Mouse (Mus musculus) intestine, postnatal 0 days (tissue): ENCODE measurements at regions not wholly inside any gene's neighbourhood (a gene's known extent, or its start where the extent isn't known, plus 50 kb on each side); places are given as distances from the start of the nearest gene placed in this dataset.

Experiments used
- ATAC-seq: fragments of 200-750 bp; cut with Nextera tagmentation; 2 replicates; pipeline ENCODE4 v1.8.0; 2017; ENCODE audit warnings: mild to moderate bottlenecking, moderate TSS enrichment, moderate library complexity
- H3K27ac ChIP-seq: fragments of 300-500 bp; sonication (generic); 2 replicates; pipeline ENCODE4 v1.5.1; 2014; ENCODE audit warnings: mild to moderate bottlenecking, low read depth, low read length, moderate library complexity
- H3K27me3 ChIP-seq: fragments of 300-500 bp; sonication (generic); replicated peaks from 2 replicates; pipeline ENCODE4 v1.6.1; 2014; ENCODE audit warnings: low read length, mixed read lengths; ENCODE audit not compliant: control insufficient read depth, insufficient read depth
- H3K36me3 ChIP-seq: fragments of 300-500 bp; sonication (generic); 2 replicates; pipeline ENCODE4 v1.6.1; 2014; ENCODE audit warnings: mild to moderate bottlenecking, moderate library complexity; ENCODE audit not compliant: control insufficient read depth, insufficient read depth
- H3K4me1 ChIP-seq: fragments of 300-500 bp; sonication (generic); replicated peaks from 2 replicates; pipeline ENCODE4 v1.6.1; 2014; ENCODE audit warnings: antibody characterized with exemption, low read length, mixed read lengths; ENCODE audit not compliant: control insufficient read depth, insufficient read depth
- H3K4me2 ChIP-seq: fragments of 300-500 bp; sonication (generic); replicated peaks from 2 replicates; pipeline ENCODE4 v1.6.1; 2014; ENCODE audit warnings: low read depth, mild to moderate bottlenecking, moderate library complexity
- H3K4me3 ChIP-seq: fragments of 300-500 bp; sonication (generic); 2 replicates; pipeline ENCODE4 v1.5.1; 2014; ENCODE audit warnings: low read depth, low read length
- H3K9ac ChIP-seq: fragments of 300-500 bp; sonication (generic); 2 replicates; pipeline ENCODE4 v1.6.1; 2014; ENCODE audit warnings: mild to moderate bottlenecking, low read depth, low read length
- H3K9me3 ChIP-seq: fragments of 300-500 bp; sonication (generic); 2 replicates; pipeline ENCODE4 v1.6.1; 2016; ENCODE audit warnings: mixed run types; ENCODE audit not compliant: control insufficient read depth
- CTCF ChIP-seq: sonication (generic); IDR thresholded peaks from 2 replicates; pipeline ENCODE4 v1.5.1; 2016; ENCODE audit warnings: low read depth, mild to moderate bottlenecking, control low read depth, antibody characterized with exemption, moderate library complexity
- WGBS: fragments of 180-500 bp; shearing (Covaris S2); extraction: QIAGEN DNeasy Blood & Tissue Kit; methylation state at CpG from one replicate; pipeline ENCODE4 v1.1.7; 2014; 5-methylcytosine and 5-hydroxymethylcytosine counted together

GRCm38 (mm10) chr5:126108837-126109236 is 577.3 kb downstream of the Tmem132b start:
- no peak for TF ChIP-seq CTCF
- H3K9me3 ChIP-seq: no peaks in the 10 kb centered on the region
- H3K4me3 ChIP-seq: no peak overlapping the region
- WGBS: 62% methylated on average over 3 of the region's 3 CpGs
- ATAC-seq: no peak
- no peak overlapping the region for H3K9ac ChIP-seq
- no peak overlapping the region for H3K27ac ChIP-seq
- no peaks in the 10 kb centered on the region for H3K36me3 ChIP-seq
- H3K4me2 ChIP-seq: no peak overlapping the region
- no peaks in the 10 kb centered on the region for H3K4me1 ChIP-seq
- no peaks in the 10 kb centered on the region for H3K27me3 ChIP-seq

GRCm38 (mm10) chr5:126117291-126117690 is 585.7 kb downstream of the Tmem132b start:
- no peak for TF ChIP-seq CTCF
- Histone ChIP-seq H3K9ac (no peak overlapping the region), H3K36me3 (no peaks in the 10 kb centered on the region), H3K4me3 (no peak overlapping the region), H3K4me1 (no peaks in the 10 kb centered on the region), H3K9me3 (no peaks in the 10 kb centered on the region), H3K27me3 (no peaks in the 10 kb centered on the region), H3K27ac (no peak overlapping the region), H3K4me2 (no peak overlapping the region)
- 85% methylated on average over 2 of the region's 2 CpGs for WGBS
- no peak for ATAC-seq

GRCm38 (mm10) chr5:126117906-126118521 is 586.4 kb downstream of the Tmem132b start:
- no peak for TF ChIP-seq CTCF
- H3K27ac ChIP-seq: no peak overlapping the region
- WGBS: 28% methylated on average over 5 of the region's 5 CpGs
- H3K36me3 ChIP-seq: no peaks in the 10 kb centered on the region
- H3K4me2 ChIP-seq: no peak overlapping the region
- no peaks in the 10 kb centered on the region for H3K27me3 ChIP-seq
- H3K9ac ChIP-seq: no peak overlapping the region
- no peak for ATAC-seq
- H3K4me1 ChIP-seq: no peaks in the 10 kb centered on the region
- H3K4me3 ChIP-seq: no peak overlapping the region
- H3K9me3 ChIP-seq: no peaks in the 10 kb centered on the region

DNA sequence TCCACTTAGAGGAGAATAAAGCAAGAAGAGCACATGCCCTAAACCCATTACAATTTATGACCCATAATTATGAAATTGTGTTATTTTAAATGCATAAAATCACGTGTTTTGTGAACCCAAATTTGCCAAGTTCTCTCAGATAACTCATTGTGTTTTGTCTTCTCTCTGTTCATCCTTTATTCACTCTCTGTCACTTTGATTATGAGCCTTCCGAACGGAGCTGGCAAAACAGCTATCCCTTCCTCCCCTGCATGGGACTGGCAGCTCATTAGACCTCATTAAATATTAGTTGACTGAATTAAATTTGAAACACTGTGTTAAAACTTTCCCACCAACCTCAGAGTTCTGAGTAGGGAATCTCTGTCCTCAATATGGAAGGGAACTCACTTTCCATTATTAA is 587.2 kb downstream of the Tmem132b start:
- Histone ChIP-seq H3K4me1 (no peaks in the 10 kb centered on the region), H3K4me3 (no peak overlapping the region), H3K27me3 (no peaks in the 10 kb centered on the region), H3K4me2 (no peak overlapping the region), H3K36me3 (no peaks in the 10 kb centered on the region), H3K9ac (no peak overlapping the region), H3K27ac (no peak overlapping the region), H3K9me3 (no peaks in the 10 kb centered on the region)
- WGBS: 69% methylated on average over 3 of the region's 3 CpGs
- no peak for TF ChIP-seq CTCF
- no peak for ATAC-seq

GRCm38 (mm10) chr5:126123216-126123615 is 591.6 kb downstream of the Tmem132b start:
- no peak for TF ChIP-seq CTCF
- ATAC-seq: no peak
- 82% methylated on average over 9 of the region's 9 CpGs for WGBS

GRCm38 (mm10) chr5:126127486-126127885 is 595.9 kb downstream of the Tmem132b start:
- no peaks in the 10 kb centered on the region for H3K4me1 ChIP-seq
- no peaks in the 10 kb centered on the region for H3K9me3 ChIP-seq
- no peak overlapping the region for H3K4me3 ChIP-seq
- no peaks in the 10 kb centered on the region for H3K36me3 ChIP-seq
- no peak for ATAC-seq
- no peak for TF ChIP-seq CTCF
- H3K27me3 ChIP-seq: no peaks in the 10 kb centered on the region
- H3K4me2 ChIP-seq: no peak overlapping the region
- no peak overlapping the region for H3K9ac ChIP-seq
- no peak overlapping the region for H3K27ac ChIP-seq
- 77% methylated on average over 6 of the region's 6 CpGs for WGBS

More at GRCm38 (mm10) chr5:126123216-126123615, 591.6 kb downstream of the Tmem132b start:
- Histone ChIP-seq H3K36me3 (no peaks in the 10 kb centered on the region), H3K4me1 (no peaks in the 10 kb centered on the region), H3K4me2 (no peak overlapping the region), H3K9ac (no peak overlapping the region), H3K4me3 (no peak overlapping the region), H3K27me3 (no peaks in the 10 kb centered on the region), H3K27ac (no peak overlapping the region), H3K9me3 (no peaks in the 10 kb centered on the region)

GRCm38 (mm10) chr5:126148908-126149307 is 617.3 kb downstream of the Tmem132b start:
- H3K9ac ChIP-seq: no peak overlapping the region
- no peaks in the 10 kb centered on the region for H3K4me1 ChIP-seq
- no peak overlapping the region for H3K27ac ChIP-seq
- no peaks in the 10 kb centered on the region for H3K27me3 ChIP-seq
- no peak overlapping the region for H3K4me2 ChIP-seq
- H3K36me3 ChIP-seq: no peaks in the 10 kb centered on the region
- WGBS: 87% methylated on average over 2 of the region's 2 CpGs
- no peaks in the 10 kb centered on the region for H3K9me3 ChIP-seq
- no peak for ATAC-seq
- no peak overlapping the region for H3K4me3 ChIP-seq
- TF ChIP-seq CTCF: no peak
